Mouse (Mus musculus) cortical plate, adult 2 months (tissue): ENCODE measurements at regions not wholly inside any gene's neighbourhood (a gene's known extent, or its start where the extent isn't known, plus 50 kb on each side); places are given as distances from the start of the nearest gene placed in this dataset.

Experiments used
- H3K27ac ChIP-seq: fragments of 200-500 bp; 2 replicates; pipeline ENCODE4 v1.5.1; 2012; ENCODE audit warnings: low read length, control low read depth, inconsistent platforms; ENCODE audit not compliant: insufficient read depth
- H3K4me1 ChIP-seq: fragments of 200-500 bp; 2 replicates; pipeline ENCODE4 v1.6.1; 2011; ENCODE audit warnings: low read length; ENCODE audit not compliant: control insufficient read depth, insufficient read depth
- H3K4me3 ChIP-seq: fragments of 200-500 bp; 2 replicates; pipeline ENCODE4 v1.5.1; 2011; ENCODE audit warnings: mild to moderate bottlenecking, low read length, control low read depth; ENCODE audit not compliant: insufficient read depth
- CTCF ChIP-seq: fragments of 200-500 bp; IDR thresholded peaks from 2 replicates; pipeline ENCODE4 v1.5.1; 2011; ENCODE audit warnings: mild to moderate bottlenecking, control low read depth, low read length; ENCODE audit not compliant: insufficient read depth; ENCODE audit errors: extremely low read depth
- POLR2A ChIP-seq: fragments of 200-500 bp; IDR thresholded peaks from 2 replicates; pipeline ENCODE4 v1.6.1; 2011; ENCODE audit warnings: mild to moderate bottlenecking, low read length, control low read depth; ENCODE audit not compliant: insufficient read depth; ENCODE audit errors: extremely low read depth

DNA sequence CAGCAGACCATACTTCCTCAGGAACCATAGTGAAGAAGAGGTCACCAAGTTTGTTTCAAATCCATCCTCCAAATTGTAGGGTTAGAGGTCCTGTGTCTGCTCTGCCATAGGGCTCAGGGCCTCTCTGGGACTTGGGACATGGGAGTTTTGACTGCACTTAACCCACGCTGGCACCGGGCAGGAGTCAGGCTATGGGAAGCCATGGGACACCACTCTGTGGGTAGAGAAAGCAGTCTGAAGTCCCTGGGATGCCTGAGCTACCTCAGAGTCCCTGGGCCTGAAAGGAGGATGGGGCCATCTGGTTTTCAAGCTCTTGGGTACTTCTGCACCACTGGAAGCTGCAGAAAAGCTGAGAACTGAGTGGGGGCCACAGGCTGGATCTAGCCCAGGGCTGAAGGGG, 819.7 kb upstream of the Tenm4 start:
- no peak overlapping the region for H3K4me3 ChIP-seq
- no peak overlapping the region for H3K27ac ChIP-seq
- no peaks in the 10 kb centered on the region for H3K4me1 ChIP-seq
- TF ChIP-seq POLR2A (no peak), CTCF (no peak)

DNA sequence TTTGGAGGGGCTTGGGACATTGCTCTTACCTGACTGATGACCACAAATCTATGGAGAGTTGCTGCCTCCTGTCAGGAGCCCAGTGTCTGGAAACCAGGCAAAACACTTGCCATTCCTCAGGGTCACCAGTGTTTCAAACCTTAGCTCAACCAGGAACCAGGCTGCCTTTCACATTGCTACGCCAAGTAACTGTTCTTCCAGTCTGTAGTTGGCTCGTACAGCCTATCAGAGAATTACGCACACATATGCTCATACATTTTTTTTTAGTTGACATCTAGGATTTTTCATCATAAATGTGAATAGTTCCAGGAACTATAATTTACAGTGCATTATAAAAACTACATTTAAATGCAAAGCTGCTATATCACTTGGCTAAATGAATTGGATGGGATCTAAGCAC, 818.9 kb upstream of the Tenm4 start:
- TF ChIP-seq CTCF (no peak), POLR2A (no peak)
- no peak overlapping the region for H3K4me3 ChIP-seq
- no peaks in the 10 kb centered on the region for H3K4me1 ChIP-seq
- no peak overlapping the region for H3K27ac ChIP-seq

DNA sequence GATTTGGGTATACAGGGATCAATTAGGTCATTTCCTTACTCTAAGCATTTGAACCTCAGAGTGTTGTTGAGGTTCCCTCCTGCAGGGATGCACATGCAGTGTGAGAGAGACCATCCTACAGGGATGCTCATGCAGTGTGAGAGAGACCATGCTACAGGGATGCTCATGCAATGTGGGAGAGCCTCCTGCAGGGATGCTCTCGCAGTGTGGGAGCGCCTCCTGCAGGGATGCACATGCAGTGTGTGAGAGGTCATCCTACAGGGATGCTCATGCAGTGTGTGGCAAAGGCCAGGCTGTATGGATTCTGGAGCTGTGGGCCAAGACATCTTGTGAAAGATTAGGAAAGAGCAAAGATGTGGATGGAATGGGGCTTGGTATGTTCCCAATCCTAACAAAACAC, 816.1 kb upstream of the Tenm4 start:
- TF ChIP-seq POLR2A (no peak), CTCF (no peak)
- H3K4me1 ChIP-seq, result no peaks in the 10 kb centered on the region
- H3K27ac ChIP-seq, result no peak overlapping the region
- H3K4me3 ChIP-seq, result no peak overlapping the region

DNA sequence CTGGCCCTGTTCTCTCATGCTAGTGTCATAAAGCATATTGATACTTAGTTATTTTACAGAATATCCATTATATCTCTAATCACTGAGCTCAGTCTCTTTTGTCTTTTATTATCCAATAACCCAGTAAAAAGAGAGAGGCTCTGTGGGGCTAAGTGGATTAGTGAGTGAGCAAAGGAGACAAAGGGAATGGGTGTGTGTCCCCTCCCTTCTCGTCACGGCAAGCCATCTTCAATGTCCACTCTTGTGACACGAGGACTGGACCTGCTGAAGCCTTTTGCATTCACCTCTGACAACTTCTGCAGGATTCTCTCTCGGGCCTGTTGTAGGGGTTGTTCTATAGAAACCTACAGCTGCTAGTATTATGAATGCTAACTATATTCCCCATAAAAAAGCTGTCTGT, 812.3 kb upstream of the Tenm4 start:
- Histone ChIP-seq H3K4me3 (no peak overlapping the region), H3K4me1 (no peaks in the 10 kb centered on the region), H3K27ac (no peak overlapping the region)
- no peak for TF ChIP-seq CTCF
- no peak for TF ChIP-seq POLR2A

DNA sequence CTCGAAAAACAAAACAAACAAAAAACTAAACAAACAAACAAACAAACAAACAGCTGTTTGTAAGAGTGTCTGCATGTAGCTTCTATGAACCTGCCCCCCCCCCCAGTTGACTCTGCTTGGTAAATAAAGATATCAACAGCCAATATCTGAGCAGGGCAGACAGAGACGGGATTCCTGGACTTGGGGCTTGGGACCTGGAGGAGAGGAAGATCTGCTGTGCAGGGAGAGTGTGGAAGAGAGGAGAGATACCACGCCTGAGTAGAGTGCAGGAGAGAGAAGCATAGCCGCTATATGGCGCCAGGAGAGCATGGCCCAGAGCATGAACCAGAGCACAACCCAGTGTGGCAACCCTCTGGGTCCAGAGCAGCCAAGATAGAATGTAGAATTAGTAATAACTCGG, 811.9 kb upstream of the Tenm4 start:
- TF ChIP-seq CTCF, result no peak
- no peak for TF ChIP-seq POLR2A
- H3K27ac ChIP-seq, result no peak overlapping the region
- no peaks in the 10 kb centered on the region for H3K4me1 ChIP-seq
- H3K4me3 ChIP-seq, result no peak overlapping the region
